Mouse (Mus musculus) heart, adult 8-10 months (tissue): ENCODE results near the gene Ric8a. TPM values are rescaled to one million over a fixed set of nuclear protein-coding genes. Genes with fewer than 3 reads are reported as not detected.

Source experiments
- DNase-seq: peaks from one replicate; pipeline ENCODE4 v3.0.0; 2022; ENCODE audit warnings: low spot score
- total RNA-seq, 4 experiments: library from RNA; stranded (reverse); gene quantifications; 2 replicates each; pipeline ENCODE4 v1.2.4; 2022

The Ric8a gene
- total RNA-seq: 10 to 100 TPM; 22.3 to 24.4 (median 23.3) TPM

DNA sequence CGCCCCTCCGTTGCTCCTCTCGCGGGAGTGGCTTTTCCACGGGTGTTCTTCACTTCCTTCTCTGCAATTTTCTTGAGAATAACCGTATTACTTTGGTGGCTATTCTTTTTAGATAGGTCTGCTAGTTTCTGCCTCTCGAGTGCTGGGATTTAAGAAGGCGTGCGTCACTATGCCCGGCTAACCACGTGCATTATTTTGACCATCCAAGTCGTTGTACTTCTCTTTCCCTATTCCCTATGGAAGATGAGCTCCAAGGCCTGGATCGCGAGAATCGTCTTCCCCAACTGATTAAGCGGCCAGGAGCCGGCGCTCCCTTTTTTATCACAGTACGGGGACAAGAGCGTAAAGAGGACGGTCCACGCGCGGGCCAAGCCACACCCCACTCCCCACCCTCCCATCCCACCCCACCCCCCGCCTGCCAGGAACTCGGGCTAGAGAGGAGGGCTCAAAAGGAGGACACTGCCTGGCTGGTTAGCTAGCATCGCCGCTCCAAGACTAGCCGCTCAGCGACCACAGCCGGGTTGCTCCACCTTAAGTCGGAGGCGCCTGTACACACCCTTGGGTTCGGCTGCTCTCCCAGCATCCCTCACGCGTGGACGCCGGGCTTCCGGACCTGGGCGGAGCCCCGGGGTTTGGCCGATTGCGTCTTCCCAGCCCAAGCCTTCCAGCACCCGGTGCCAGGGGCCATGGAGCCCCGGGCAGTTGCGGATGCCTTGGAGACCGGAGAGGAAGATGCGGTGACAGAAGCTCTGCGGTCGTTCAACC is at the start of gene Ric8a:
Gene Ric8a, plus strand, starts transcription at position 173 of the 765 bp plus-strand sequence.
- peak; percentile 94 for DNase-seq

DNA sequence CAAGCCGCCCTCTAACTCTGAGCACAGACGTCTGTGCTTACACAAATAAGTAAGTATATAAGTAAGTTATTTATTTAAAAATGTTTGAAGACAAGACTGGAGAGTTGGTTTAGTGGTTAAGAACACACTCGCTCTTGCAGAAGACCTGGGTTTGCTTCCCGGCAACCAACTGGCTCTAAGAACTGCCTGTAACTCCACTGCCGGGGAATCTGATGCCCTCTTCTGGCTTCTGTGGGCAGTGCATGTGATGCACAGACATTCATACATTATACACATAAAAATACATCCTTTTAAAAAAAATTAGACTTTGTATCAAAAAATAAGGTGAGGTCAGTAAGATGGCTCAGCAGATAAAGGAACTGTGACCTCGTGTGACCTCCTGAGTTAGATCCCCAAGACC is 46.3 kb upstream of the Ric8a start:
- DNase-seq: no peak

DNA sequence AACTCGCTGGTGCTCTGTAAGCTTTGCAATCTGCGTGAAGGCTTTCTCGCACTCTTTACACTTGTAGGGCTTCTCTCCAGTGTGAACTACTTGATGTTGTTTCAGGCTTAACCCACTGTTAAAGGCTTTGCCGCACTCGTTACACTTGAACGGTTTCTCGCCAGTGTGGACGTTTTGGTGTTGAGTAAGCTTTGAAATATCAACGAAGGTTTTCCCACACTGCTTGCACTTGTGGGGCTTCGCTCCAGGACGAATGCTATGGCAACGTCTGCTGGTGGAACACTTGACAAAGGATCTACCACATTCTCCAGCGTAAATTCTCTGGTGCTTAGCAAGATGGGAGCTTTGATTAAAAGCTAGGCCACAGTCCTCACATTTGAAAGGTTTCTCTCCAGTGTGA is 45.0 kb upstream of the Ric8a start:
- DNase-seq: no peak

DNA sequence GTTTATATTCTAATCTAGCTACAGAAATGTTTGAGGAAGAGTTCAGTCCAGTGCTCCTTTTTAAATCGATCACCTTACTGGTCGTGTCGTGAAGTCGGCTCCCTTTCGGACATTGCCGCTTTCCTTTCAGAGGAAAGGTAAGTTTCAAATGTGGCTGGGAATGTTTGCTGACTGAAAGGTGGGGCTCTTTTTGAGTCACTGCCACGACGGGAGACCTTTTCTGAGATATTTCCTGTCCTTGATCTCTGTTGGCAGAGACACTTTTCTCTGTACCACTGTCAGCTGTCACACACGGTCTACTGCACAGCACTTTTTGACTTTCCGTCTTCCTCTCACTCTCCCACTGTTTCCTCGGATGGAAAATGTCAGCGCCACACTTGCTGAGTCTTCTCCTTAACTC is 43.9 kb upstream of the Ric8a start:
- DNase-seq: no peak

DNA sequence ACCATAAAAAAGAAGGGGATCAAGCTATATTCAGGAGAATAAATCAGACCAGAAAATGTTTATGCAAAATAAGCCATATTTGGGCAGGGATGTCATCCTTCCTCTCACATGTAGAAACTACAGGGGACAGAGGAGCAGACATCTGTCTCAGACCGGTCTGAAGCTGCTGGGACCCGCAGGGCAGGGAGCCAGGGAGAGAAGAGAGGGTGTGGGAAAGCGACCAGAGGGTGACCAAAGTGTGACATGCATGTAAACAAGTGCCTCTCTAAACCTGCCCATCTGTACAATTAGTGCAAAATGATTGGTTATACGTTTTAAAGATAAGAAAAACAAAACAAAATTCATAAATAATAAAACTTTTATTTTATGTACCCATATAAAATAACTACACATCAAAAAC is 36.6 kb upstream of the Ric8a start:
- no peak for DNase-seq

DNA sequence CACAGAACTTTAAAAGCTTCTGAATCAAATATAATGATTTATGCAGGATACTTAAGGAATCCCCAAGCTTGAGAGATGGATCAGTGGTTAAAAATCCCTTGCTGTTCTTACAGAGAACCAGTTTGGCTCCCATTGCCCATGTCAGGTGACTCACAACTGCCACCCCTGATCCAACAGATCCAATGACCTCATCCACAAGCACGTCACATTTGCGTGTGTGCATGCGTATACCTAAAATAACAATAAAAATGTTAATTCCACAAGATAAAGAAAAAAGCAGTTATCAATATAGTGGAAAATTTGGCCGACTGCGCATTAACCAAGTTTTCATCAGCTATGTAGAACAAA is 35.5 kb upstream of the Ric8a start:
- no peak for DNase-seq

DNA sequence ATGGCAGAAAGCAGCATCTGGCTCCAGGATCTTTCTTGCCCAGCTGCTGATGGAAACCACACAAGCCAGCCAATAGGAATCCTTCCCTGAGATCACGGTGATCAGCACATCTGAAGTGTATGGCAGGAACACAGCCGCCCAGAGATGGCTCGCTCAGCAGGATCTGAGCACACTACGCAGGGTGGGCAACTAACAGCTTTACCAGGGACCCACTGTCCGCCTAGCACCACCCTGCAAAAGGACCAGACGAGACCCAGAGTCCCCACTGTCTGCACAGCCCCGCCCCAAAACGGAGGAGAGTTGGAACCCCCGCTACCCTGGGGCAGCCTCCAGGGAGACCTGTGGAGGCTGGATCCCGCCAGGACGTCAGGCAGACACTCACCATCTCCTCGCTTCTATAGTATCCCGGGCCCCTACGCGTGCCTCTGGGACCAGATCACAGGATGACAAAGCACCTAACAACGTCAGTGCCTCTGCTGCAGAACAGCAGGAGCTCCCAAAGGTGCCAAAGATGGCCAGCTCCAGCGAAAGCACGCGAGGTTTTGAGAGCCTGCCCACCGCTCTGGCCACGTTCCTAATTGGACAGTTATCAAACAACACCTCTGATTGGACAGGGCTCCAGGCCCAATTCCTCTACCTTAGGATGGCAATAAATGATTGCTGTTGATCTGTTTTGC is 35.0 kb upstream of the Ric8a start, which contains the start of gene Zfp941:
Gene Zfp941, minus strand, starts transcription at position 526 of the 677 bp plus-strand sequence.
- no peak for DNase-seq

DNA sequence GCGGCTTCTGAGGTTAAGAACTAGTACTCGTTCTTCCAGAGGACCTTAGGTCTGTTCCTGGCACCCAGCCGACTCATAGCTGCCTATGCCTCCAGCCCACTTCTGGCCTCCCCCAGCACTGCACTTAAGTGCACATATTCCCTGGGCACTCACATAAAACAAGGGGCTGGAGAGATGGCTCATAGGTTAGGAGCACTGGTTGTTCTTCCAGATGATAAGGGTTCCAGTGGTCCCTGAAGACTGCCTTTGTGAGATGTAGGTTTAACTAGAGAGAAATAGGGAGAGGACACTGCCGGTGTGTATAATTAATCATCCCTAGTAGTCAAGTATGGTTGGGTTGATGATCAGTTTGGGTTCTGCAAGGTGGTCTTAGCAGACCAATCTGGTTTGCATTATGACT is 34.0 kb upstream of the Ric8a start:
- no peak for DNase-seq

DNA sequence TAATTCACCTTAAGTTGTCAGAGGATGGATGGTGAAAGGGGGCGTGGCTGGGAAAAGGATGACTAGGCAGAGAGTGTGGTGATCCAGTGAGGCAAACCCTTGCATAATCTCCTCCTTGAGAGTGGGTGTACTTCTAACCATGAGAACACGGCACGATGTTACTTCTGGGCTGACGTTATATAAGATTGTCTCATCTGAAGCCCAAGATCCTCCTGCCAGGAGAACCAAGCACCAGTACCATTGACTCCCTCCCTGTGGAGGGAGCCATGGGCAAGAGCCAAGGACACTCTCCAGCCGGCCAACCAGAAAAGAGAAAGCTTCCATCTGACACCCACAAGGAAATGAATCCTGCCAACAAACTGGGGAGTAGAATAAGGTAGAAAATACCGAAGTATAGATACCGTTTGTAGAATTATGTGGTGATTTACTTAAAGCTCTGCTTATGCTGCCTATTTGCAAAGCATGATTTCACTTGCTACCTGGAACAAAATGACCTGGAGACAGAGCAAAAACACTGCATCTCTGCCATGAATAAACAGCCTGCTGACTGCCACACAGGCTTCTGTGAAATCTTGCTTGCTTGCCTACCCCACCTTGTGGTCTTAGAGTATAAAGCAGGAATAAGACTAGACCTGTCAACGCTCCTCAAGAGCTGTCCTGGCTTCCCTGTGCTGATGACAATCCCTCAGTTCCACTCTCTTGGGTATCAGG is 28.4 kb upstream of the Ric8a start:
- DNase-seq: no peak

DNA sequence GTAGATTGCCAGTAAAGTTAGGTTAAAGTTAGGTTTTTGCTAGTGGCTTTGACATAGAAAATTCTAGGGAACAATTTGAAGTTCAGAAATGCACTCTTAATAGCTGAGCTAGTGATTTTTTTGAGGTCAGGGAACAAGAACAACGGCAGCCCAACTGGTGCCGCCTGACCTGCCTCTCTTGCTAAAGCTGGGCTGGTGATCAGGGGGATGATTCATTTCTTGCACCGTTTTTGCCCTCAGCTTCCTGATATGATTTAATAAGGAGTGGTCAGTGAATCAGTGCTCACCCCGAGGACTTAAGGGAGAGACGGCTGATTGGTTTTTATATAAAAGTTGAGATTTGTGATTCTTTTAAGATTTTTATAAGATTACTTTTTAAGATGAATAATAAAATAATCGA is 25.3 kb upstream of the Ric8a start:
- DNase-seq: no peak

DNA sequence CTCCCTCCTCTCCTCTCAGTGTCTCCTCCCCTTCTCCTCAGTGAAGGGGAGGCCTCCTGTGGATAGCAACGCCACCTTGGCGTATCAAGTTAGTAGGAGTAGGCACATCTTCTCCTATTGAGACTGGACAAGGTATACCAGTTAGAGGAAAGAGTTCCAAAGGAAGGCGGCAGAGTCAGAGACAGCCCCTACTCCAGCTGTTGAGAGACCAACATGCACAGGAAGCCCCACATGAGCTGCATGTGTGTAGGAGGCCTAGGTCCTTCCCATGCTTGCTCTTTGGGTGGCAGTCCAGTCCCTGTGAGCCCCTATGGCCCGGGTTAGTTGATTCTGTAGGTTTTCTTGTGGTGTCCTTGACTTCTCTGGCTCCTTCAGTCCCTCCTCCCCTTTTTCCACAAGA is 23.4 kb upstream of the Ric8a start:
- no peak for DNase-seq

DNA sequence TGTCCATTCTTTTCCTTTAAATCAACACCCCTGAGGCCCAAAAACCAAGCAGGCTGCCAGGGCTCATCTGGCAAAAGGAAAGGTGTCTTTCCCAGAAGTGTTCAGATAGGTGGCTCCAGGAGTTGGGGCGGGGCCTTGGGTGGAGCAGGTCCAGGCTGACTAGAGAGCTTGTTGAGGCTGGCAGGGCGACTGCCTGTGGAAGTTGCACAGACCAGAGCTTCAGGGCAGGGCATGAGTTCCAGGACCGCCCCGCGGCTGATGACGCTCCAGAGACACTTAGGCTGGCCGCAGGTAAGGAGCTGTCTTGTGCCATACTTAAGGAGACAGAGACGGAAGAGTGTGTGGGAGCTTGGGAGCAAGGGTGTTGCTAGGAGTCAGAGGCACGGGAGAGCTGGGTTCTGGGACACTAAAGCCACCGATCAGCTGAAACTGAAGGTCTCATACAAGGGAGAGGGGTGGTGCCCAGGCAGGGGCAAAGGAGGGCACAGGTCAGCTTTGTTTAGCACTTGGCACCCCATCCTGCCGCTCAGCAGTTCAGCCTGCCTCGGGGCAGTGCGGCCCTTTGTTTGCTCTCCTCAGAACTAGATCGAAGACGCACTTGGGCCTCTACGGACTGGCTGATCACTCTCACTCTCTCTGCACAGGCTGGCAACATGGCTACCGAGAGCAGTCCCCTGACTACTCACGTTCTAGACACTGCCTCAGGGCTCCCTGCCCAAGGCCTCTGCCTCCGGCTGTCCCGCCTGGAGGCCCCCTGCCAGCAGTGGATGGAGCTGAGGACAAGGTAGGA is 21.6 kb upstream of the Ric8a start, which contains the start of gene Urah:
Gene Urah, plus strand, starts transcription at position 51 of the 790 bp plus-strand sequence.
- no peak for DNase-seq

DNA sequence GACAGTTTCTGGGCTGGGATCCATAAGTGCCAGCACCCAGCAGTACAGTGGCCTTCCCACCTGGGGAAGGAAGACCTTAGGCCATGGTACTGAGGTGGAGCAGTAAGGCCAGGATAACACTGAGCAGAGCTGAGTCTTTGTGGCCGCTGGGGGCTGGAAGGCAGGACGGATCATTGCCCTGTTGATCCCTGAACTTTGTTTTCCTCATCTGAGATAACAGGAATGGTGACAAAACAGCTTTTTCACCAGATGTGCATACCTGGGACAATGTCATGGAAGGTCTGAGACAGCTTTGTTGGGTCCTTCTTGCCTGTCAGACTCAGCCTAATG is 21.0 kb upstream of the Ric8a start:
- DNase-seq: no peak

DNA sequence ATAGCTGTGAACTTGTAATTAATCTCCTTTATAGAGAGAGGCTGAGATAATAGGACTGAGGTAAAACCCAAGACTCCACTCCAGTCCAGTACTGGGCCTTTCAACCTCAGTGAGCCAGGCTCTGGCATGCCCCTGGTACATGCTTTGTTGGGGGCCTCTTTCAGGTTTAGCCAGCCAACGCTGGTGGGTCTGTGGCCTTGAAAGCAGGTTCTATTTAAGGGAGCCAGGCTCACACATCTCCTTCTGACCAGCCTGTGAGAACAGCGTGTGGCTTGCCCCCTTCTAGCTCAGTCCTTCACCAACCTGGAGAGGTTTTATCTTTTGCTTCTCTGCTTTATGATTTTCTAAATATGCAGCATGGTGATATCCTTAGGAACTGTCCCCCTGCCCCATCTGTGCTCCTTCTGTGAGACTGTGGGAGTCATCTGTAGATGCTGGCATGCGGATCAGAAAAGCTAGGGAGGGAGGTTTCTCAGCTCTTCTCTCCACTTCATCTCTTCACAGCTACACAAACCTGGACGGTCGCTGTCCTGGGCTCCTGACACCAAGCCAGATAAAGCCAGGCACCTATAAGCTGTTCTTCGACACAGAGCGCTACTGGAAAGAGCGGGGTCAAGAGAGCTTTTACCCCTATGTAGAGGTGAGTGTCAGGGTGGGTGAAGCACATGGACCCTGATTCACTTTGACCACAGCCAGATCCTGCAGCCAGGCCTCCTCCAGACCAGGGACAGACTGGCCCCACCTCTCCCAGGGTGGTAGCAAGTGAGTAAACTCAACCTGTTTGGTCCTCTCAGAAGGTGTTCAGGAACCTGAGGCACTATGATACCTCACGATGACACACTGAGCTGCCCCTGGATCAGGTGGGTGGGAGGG is 20.3 kb upstream of the Ric8a start:
- no peak for DNase-seq

DNA sequence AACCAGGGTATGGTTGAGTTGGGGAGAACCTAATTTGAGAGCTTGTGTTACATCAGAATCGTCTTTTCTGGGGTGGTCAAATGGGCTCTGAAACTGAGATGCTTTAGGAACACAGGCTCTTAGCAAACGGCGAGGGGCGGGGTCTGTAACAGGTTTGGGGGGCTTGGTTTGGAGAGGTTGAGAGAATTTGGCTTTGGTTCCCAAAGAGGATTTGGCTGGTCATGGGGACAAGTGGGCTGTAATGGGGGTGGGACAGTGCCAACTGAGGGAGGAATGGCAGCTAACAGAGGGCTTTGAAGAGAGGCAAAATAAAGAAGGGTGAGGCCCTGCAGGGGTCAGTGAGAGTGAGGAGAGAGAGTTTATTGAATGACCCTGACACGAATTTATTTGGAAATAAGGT is 17.2 kb upstream of the Ric8a start:
- no peak for DNase-seq

DNA sequence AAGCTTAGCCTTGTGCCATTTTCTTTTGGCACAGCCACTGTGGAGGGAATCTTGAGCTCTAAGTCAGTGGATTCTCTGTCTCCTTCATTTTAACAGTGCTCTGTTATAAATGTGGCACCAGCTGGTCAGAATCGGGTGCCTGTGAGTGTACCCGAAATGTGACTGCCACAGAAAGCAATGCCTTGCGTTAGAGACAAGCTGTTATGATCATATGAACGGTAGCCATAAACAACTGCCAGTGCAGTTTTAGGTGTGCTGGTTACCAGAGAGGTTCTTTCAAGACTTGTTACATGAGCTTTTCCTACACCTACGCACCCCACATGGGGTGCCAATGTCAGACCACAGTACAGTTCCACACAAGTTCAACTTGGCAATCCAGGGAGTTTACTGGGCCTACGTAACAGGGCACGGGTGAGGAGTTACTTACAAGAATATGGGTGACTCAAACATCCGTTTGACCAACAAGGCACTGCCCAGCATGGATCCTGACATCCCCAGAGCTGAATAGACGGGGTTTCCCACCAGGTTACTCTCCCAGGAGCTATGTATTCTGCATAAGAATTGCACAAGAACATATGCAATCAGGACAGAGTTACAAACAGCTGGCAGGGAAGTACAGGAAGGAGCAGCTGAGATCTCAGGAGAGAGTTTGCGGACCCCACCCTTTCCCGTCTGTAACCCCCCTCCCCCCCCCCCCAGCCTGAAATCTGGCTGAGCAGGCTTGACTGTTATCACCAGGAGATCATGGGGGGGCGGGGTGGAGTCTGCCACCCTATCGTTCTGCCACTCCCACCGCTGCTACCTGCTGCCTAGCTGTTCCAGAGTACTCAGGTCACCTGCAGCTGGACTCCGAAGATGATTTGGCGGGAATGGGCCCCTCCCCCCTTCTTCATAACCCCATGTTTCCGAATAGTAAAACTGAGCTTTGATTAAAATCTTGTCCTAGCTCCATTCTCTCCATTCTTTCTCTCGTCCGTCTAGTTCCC is 15.7 kb upstream of the Ric8a start:
- no peak for DNase-seq

DNA sequence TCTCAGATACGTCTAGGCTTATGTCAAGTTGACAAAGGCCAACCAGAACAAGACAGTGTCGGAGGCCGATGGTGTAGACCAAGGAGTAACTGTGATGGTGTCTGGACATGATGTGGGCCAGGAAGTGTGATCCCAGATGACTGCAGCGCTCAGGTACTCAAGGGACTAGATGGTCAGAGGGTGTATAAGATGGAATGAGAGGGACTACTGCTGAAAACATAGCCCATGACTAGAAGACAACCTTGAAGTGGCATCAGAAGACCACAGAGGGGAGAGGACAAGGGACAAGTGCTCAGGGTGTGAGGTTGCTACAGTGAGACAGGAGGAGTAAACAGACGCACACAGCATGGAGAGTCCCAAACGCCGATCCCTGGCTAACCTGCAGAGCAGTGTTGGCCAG is 13.0 kb upstream of the Ric8a start:
- DNase-seq: no peak

DNA sequence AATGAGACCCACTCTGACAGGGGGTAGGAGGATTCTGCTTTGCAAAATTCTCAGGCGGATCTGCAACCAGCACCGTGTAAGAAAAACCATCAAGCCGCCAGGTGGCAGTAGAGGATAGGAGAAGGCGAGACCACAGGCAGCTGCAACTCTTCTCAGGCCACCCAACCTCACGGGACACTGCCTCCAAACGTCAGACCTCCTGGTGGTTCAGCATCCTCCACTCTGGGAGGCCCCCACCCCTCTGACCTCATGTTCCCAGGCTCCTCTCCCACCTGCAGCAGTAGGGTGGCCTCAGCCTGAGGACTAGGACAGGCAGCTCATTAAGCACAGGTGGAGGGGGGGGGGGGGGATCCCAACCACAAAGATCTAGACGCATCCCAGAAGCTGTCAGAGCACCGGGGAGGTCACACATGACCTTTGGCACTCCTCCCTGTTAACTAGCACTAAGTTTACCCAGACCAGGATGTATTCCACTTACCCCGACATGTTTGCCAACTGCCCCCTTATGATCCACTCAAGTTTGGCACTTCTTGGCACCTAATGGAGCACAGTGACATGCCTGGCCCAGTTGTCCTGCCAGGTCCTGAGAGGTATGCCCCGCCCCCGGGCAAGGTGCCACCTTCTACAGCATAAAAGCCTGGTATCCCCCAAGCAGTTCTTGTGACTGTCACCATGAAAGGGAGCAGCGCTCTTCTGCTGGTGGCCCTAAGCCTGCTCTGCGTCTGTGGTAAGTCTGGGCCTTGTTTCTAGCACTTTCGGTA is 11.7 kb upstream of the Ric8a start, which contains the start of gene Scgb1c1:
Gene Scgb1c1, plus strand, starts transcription at position 643 of the 761 bp plus-strand sequence.
- peak; percentile 90 for DNase-seq

DNA sequence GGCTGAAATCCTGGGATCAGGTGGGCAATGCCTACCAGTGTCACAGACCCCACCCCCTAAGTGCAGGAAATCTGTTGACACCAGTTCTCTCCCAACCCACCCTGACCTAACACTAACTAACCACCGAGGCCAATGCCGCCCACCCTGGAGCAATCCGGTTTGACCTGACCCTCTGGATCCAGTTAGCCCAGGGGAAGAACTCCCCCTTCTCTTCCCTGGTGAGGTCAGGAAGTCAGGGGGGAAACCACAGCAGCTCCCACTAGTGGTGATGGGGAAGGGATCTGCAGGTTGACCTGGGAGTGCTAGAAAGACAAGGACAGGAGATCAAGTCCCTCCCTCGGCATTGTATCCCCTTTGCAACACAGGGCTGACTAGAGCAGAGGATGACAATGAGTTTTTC is 11.1 kb upstream of the Ric8a start:
- no peak for DNase-seq
